Mouse (Mus musculus): ENCODE data around the gene A830031A19Rik. TPM values are rescaled to one million over a fixed set of nuclear protein-coding genes. Genes with fewer than 3 reads are reported as not detected.

A830031A19Rik gene
- polyA plus RNA-seq, 1 experiment from 2014 or later, result not detected

DNA sequence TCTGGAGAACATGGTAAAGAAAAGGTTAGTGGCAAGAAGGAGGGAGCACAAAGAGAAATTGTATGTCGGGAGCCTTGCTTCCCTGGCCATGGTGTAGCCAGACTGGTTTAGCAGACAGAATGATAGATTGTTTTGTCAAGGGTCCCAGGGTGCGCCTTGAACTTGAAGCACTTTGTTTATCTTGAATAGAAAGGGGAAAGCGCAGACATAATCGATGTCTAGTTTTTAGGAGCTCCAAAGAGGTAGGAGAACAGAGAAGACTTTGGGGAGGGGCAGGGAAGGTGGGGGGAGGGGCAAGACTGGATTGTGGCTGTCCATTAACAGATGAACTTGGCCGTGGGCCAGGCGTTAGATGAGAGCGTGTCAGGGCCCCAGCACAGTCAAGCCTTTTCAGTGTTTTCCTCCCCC, 25.0 kb upstream of the A830031A19Rik start:
- H3K36me3 ChIP-seq (ENCODE audit: control insufficient read depth, insufficient read depth, low read length), result no peaks in the 10 kb centered on the region
- H3K4me2 ChIP-seq (ENCODE audit: low read depth, severe bottlenecking), result no peak overlapping the region
- ATAC-seq (ENCODE audit: insufficient number of reproducible peaks, low FRiP score, low TSS enrichment, low read depth) (no peak), DNase-seq (ENCODE audit: low spot score) (no peak)
- no peak overlapping the region for H3K4me3 ChIP-seq (ENCODE audit: low read depth, low read length)
- no peaks in the 10 kb centered on the region for H3K9me3 ChIP-seq (ENCODE audit: control insufficient read depth, low read length)
- no peaks in the 10 kb centered on the region for H3K27me3 ChIP-seq (ENCODE audit: control insufficient read depth, insufficient read depth, low read length)
- H3K4me1 ChIP-seq (ENCODE audit: control insufficient read depth, insufficient read depth, low read length), result peaks cover 48% of the 10 kb centered on the region
- H3K9ac ChIP-seq (ENCODE audit: low read length), result no peak overlapping the region
- no peak overlapping the region for H3K27ac ChIP-seq (replicated peaks; ENCODE audit: low read depth, low read length)
- WGBS, result 41% methylated on average over 7 of the region's 7 CpGs

- no peak for DNase-seq (ENCODE audit: low spot score)
- H3K4me3 ChIP-seq (ENCODE audit: low read depth, low read length), result no peak overlapping the region
- H3K9ac ChIP-seq (ENCODE audit: low read length), result no peak overlapping the region
- no peaks in the 10 kb centered on the region for H3K36me3 ChIP-seq (ENCODE audit: control insufficient read depth, insufficient read depth, low read length)
- peaks cover 55% of the 10 kb centered on the region for H3K4me1 ChIP-seq (ENCODE audit: control insufficient read depth, insufficient read depth, low read length)
- ATAC-seq (ENCODE audit: insufficient number of reproducible peaks, low FRiP score, low TSS enrichment, low read depth), result no peak
- 85% methylated on average over 10 of the region's 10 CpGs for WGBS
- H3K9me3 ChIP-seq (ENCODE audit: control insufficient read depth, low read length), result no peaks in the 10 kb centered on the region
- no peak overlapping the region for H3K27ac ChIP-seq (replicated peaks; ENCODE audit: low read depth, low read length)
- H3K27me3 ChIP-seq (ENCODE audit: control insufficient read depth, insufficient read depth, low read length), result no peaks in the 10 kb centered on the region
- H3K4me2 ChIP-seq (ENCODE audit: low read depth, severe bottlenecking), result no peak overlapping the region
Observed at GRCm38 (mm10) chr11:24099215-24099614, 24.4 kb upstream of the A830031A19Rik start.

DNA sequence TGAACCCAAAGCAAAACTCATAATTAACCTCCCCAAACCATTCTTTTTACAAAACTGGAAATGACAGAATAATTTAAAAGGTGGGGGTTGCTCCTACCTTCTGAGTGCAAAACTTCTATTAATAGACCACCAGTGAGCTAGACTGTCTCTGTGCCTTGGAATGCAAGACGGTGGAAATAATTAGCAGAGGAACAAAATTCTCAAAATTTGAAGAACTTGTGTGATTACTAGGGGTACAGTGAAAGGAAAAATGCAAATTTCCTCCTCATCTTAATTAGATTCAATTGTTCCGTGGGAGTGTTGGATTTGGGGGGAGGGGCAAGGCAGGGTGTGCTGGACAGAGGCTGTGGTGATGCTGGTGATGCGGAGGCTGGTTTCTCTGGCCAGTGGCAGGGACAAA, 23.8 kb upstream of the A830031A19Rik start:
- H3K27me3 ChIP-seq (ENCODE audit: control insufficient read depth, insufficient read depth, low read length), result no peaks in the 10 kb centered on the region
- ATAC-seq (ENCODE audit: insufficient number of reproducible peaks, low FRiP score, low TSS enrichment, low read depth) (no peak), DNase-seq (ENCODE audit: low spot score) (no peak)
- no peak overlapping the region for H3K9ac ChIP-seq (ENCODE audit: low read length)
- H3K4me2 ChIP-seq (ENCODE audit: low read depth, severe bottlenecking), result no peak overlapping the region
- H3K4me1 ChIP-seq (ENCODE audit: control insufficient read depth, insufficient read depth, low read length), result peaks cover 58% of the 10 kb centered on the region
- H3K36me3 ChIP-seq (ENCODE audit: control insufficient read depth, insufficient read depth, low read length), result no peaks in the 10 kb centered on the region
- no peaks in the 10 kb centered on the region for H3K9me3 ChIP-seq (ENCODE audit: control insufficient read depth, low read length)
- H3K27ac ChIP-seq (replicated peaks; ENCODE audit: low read depth, low read length), result no peak overlapping the region
- 49% methylated on average over 3 of the region's 3 CpGs for WGBS
- no peak overlapping the region for H3K4me3 ChIP-seq (ENCODE audit: low read depth, low read length)

DNA sequence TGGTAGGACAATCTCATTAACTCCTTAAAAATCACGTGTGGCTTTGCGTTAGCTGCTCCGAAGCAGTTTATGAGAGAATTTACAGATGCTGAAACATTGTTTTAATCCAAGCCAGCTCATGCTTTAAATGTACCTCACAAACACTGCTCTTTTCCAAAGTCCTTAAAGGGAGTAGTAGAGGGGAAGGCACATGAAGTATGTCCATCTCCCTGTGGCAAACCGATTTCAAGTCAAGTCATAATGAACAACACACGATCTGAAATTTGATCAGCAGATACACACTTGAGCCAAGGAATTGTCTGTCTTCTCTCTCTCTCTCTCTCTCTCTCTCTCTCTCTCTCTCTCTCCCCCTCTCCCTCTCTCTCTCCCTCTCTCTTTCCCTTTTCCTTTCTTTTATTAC, 23.2 kb upstream of the A830031A19Rik start:
- H3K27me3 ChIP-seq (ENCODE audit: control insufficient read depth, insufficient read depth, low read length), result no peaks in the 10 kb centered on the region
- H3K4me3 ChIP-seq (ENCODE audit: low read depth, low read length), result no peak overlapping the region
- ATAC-seq (ENCODE audit: insufficient number of reproducible peaks, low FRiP score, low TSS enrichment, low read depth) (no peak), DNase-seq (ENCODE audit: low spot score) (no peak)
- no peak overlapping the region for H3K4me2 ChIP-seq (ENCODE audit: low read depth, severe bottlenecking)
- no peaks in the 10 kb centered on the region for H3K9me3 ChIP-seq (ENCODE audit: control insufficient read depth, low read length)
- no peaks in the 10 kb centered on the region for H3K36me3 ChIP-seq (ENCODE audit: control insufficient read depth, insufficient read depth, low read length)
- WGBS, result 40% methylated on average over 5 of the region's 5 CpGs
- peaks cover 58% of the 10 kb centered on the region for H3K4me1 ChIP-seq (ENCODE audit: control insufficient read depth, insufficient read depth, low read length)
- H3K27ac ChIP-seq (replicated peaks; ENCODE audit: low read depth, low read length), result no peak overlapping the region
- no peak overlapping the region for H3K9ac ChIP-seq (ENCODE audit: low read length)

DNA sequence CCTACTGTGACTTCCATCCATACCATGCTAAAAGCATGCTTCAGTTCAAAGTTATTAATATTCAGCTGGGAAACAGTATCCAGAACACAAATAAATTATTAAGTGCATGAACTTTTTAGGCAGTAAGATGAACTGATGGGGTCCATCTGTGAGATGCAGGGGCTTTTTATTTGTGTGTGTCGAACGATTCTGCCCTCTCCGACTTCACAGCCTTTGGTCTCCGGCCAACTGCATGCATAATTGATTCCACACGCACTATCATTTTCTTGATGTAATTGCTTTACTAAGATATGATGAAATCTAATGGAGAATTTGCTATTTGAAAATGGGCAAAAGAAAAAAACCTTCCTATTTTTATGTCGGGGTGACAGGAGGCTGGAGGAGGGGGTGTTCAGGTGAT, 22.2 kb upstream of the A830031A19Rik start:
- Histone ChIP-seq H3K36me3 (ENCODE audit: control insufficient read depth, insufficient read depth, low read length) (no peaks in the 10 kb centered on the region), H3K27ac (replicated peaks; ENCODE audit: low read depth, low read length) (no peak overlapping the region), H3K9ac (ENCODE audit: low read length) (no peak overlapping the region), H3K9me3 (ENCODE audit: control insufficient read depth, low read length) (no peaks in the 10 kb centered on the region), H3K4me3 (ENCODE audit: low read depth, low read length) (no peak overlapping the region), H3K4me1 (ENCODE audit: control insufficient read depth, insufficient read depth, low read length) (peaks cover 62% of the 10 kb centered on the region), H3K27me3 (ENCODE audit: control insufficient read depth, insufficient read depth, low read length) (no peaks in the 10 kb centered on the region), H3K4me2 (ENCODE audit: low read depth, severe bottlenecking) (no peak overlapping the region)
- no peak for ATAC-seq (ENCODE audit: insufficient number of reproducible peaks, low FRiP score, low TSS enrichment, low read depth)
- no peak for DNase-seq (ENCODE audit: low spot score)
- WGBS, result 31% methylated on average over 6 of the region's 6 CpGs

DNA sequence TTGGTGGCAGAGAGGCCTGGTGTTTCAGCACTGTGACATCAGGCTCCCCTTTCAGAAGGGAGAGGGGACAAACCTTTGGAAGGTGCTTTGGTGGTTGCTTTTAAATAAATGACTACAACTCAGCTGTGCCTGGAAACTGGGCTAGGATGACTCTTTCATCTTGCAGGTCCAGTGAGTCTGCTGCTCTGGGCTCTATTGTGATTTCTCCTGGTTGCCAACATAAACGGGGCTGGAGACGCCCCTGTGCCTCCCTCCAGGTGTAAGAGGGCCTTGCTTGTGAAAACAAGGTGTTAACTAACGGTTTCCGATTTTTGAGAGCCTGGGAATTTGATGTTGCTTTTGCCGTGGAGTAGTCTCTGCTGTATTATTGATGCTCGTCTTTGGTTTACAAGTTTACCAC, 21.6 kb upstream of the A830031A19Rik start:
- DNase-seq (ENCODE audit: low spot score), result no peak
- Histone ChIP-seq H3K9me3 (ENCODE audit: control insufficient read depth, low read length) (no peaks in the 10 kb centered on the region), H3K36me3 (ENCODE audit: control insufficient read depth, insufficient read depth, low read length) (no peaks in the 10 kb centered on the region), H3K4me1 (ENCODE audit: control insufficient read depth, insufficient read depth, low read length) (peaks cover 65% of the 10 kb centered on the region), H3K4me2 (ENCODE audit: low read depth, severe bottlenecking) (no peak overlapping the region), H3K9ac (ENCODE audit: low read length) (no peak overlapping the region), H3K27ac (replicated peaks; ENCODE audit: low read depth, low read length) (no peak overlapping the region), H3K4me3 (ENCODE audit: low read depth, low read length) (no peak overlapping the region), H3K27me3 (ENCODE audit: control insufficient read depth, insufficient read depth, low read length) (no peaks in the 10 kb centered on the region)
- ATAC-seq (ENCODE audit: insufficient number of reproducible peaks, low FRiP score, low TSS enrichment, low read depth), result no peak
- WGBS, result 14% methylated on average over 6 of the region's 6 CpGs

DNA sequence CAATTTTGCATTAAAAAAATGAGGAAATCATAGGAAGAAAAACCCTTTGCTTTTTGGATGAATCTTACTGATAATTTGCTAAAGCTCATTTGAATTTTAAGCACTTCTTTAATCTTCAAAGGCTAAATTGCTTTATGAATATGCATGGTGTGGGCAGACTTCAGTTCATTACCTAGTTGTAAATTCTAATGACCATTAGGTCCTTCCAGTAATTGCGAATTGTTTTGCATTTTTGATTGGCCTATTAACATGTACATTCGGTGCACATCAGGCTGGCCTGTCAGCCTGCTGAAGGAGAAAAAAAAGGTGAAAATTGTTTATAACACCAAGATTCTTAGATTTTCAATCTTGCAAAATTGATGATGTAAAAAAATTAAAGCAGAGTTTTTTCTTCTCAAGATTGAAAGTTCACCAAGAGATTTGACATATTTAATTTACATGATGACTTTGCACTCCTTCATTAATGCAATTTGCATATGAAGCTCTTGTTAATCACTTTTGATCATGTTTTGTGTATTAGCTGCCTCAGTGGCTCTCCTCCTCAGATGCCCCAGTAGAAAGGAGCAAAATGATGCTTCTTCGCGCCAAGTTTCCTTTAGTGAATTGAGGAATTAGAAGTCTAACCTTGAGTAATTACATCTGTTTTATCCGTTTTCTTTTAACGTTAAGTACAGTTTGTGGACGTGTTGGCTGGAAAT, 21.0 kb upstream of the A830031A19Rik start:
- no peak for DNase-seq (ENCODE audit: low spot score)
- Histone ChIP-seq H3K36me3 (ENCODE audit: control insufficient read depth, insufficient read depth, low read length) (no peaks in the 10 kb centered on the region), H3K27ac (replicated peaks; ENCODE audit: low read depth, low read length) (no peak overlapping the region), H3K9me3 (ENCODE audit: control insufficient read depth, low read length) (no peaks in the 10 kb centered on the region), H3K4me2 (ENCODE audit: low read depth, severe bottlenecking) (no peak overlapping the region), H3K9ac (ENCODE audit: low read length) (no peak overlapping the region), H3K4me3 (ENCODE audit: low read depth, low read length) (no peak overlapping the region), H3K27me3 (ENCODE audit: control insufficient read depth, insufficient read depth, low read length) (no peaks in the 10 kb centered on the region), H3K4me1 (ENCODE audit: control insufficient read depth, insufficient read depth, low read length) (peaks cover 66% of the 10 kb centered on the region)
- 47% methylated on average over 7 of the region's 7 CpGs for WGBS
- ATAC-seq (ENCODE audit: insufficient number of reproducible peaks, low FRiP score, low TSS enrichment, low read depth), result no peak

GRCm38 (mm10) chr11:24095236-24095635, 20.4 kb upstream of the A830031A19Rik start:
- no peaks in the 10 kb centered on the region for H3K9me3 ChIP-seq (ENCODE audit: control insufficient read depth, low read length)
- no peak overlapping the region for H3K9ac ChIP-seq (ENCODE audit: low read length)
- H3K4me1 ChIP-seq (ENCODE audit: control insufficient read depth, insufficient read depth, low read length), result peaks cover 61% of the 10 kb centered on the region
- H3K36me3 ChIP-seq (ENCODE audit: control insufficient read depth, insufficient read depth, low read length), result no peaks in the 10 kb centered on the region
- H3K4me2 ChIP-seq (ENCODE audit: low read depth, severe bottlenecking), result no peak overlapping the region
- H3K4me3 ChIP-seq (ENCODE audit: low read depth, low read length), result no peak overlapping the region
- ATAC-seq (ENCODE audit: insufficient number of reproducible peaks, low FRiP score, low TSS enrichment, low read depth) (no peak), DNase-seq (ENCODE audit: low spot score) (no peak)
- no peak overlapping the region for H3K27ac ChIP-seq (replicated peaks; ENCODE audit: low read depth, low read length)
- 44% methylated on average over 9 of the region's 9 CpGs for WGBS
- no peaks in the 10 kb centered on the region for H3K27me3 ChIP-seq (ENCODE audit: control insufficient read depth, insufficient read depth, low read length)

- DNase-seq (ENCODE audit: low spot score) (no peak), ATAC-seq (ENCODE audit: insufficient number of reproducible peaks, low FRiP score, low TSS enrichment, low read depth) (no peak)
- Histone ChIP-seq H3K9ac (ENCODE audit: low read length) (no peak overlapping the region), H3K4me2 (ENCODE audit: low read depth, severe bottlenecking) (no peak overlapping the region), H3K9me3 (ENCODE audit: control insufficient read depth, low read length) (no peaks in the 10 kb centered on the region), H3K27me3 (ENCODE audit: control insufficient read depth, insufficient read depth, low read length) (no peaks in the 10 kb centered on the region), H3K4me1 (ENCODE audit: control insufficient read depth, insufficient read depth, low read length) (peaks cover 53% of the 10 kb centered on the region), H3K4me3 (ENCODE audit: low read depth, low read length) (no peak overlapping the region), H3K36me3 (ENCODE audit: control insufficient read depth, insufficient read depth, low read length) (no peaks in the 10 kb centered on the region), H3K27ac (replicated peaks; ENCODE audit: low read depth, low read length) (no peak overlapping the region)
- 62% methylated on average over 5 of the region's 5 CpGs for WGBS
Observed at GRCm38 (mm10) chr11:24094086-24094487, 19.2 kb upstream of the A830031A19Rik start.
